Mouse (Mus musculus) urinary bladder, postnatal 10 days (tissue): ENCODE measurements around the gene Ino80b.
A peak's percentile ranks its signal among the peaks of the same experiment; 100 is the strongest.

Source experiments
- DNase-seq: peaks from one replicate; pipeline ENCODE4 v3.0.0; 2022; ENCODE audit warnings: low spot score

Ino80b gene

DNA sequence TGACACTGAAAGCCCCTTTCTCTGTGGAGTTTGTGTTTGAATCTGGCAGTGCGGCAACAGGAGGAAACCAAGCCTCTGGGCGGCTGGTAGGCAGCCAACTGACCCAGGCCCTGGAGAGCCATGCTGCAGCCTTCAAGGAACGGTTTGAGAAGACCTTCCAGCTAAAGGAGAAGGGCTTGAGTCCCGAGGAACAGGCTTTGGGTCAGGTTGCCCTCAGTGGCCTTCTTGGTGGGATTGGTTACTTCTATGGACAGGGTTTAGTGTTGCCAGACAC is 8.1 kb downstream of the Ino80b start:
- no peak for DNase-seq

DNA sequence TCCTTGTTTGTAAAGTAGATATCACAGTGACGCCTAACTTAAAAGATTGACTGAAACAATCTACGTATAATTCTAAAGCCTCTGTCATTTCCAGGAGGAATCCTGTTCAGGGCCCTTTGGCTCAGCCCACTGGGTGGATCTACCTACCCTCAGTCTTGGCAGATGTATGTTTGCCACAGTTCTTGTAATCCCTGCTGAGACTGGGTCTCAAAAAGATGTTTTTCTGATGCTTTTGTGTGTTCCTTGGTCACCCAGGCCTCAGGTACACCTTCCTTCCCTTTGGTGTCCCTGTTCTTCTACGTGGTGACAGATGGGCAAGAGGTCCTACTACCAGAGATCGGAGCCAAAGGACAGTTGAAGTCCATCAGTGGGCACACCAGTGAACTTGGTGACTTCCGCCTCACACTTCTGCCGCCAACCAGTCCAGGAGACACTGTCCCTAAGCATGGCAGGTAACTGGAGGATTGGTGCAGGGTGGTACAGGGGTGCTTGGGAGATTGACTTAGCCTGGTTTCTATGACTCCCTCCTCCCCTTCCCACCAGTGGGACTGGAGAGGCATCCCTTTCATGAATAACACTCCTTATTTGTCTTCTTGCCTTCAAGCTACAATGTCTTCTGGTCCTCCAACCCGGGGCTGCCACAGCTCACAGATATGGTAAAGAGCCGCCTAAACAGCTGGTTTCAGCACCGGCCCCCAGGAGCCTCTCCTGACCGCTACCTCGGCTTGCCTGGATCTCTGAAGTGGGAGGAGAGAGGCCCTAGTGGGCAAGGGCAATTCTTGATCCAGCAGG is 8.7 kb downstream of the Ino80b start:
- DNase-seq = no peak

DNA sequence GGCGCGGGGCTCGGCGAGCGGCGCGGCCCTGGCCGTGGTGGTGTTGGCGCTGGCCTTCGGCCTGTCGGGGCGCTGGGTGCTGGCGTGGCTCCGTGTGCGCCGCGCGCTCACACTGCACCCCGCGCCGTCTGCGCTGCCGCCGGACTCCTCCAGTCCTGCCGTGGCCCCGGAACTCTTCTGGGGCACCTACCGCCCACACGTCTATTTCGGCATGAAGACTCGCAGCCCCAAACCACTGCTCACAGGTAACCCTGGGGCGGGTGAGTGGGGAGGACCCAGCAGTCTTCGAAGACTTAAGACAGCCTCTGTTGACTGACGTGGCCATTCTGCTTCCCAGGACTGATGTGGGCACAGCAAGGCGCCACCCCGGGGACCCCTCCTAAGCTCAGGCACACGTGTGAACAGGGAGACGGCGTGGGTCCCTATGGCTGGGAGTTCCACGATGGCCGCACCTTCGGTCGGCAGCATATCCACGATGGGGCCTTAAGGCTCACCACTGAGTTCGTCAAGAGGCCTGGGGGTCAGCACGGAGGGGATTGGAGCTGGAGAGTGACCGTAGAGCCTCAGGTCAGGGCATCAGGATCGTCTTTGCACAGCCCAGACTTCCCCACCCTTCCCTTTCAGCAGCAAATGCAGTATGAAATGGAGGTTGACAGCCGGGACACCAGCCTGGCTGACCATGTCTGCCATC is 9.4 kb downstream of the Ino80b start:
- DNase-seq = no peak

DNA sequence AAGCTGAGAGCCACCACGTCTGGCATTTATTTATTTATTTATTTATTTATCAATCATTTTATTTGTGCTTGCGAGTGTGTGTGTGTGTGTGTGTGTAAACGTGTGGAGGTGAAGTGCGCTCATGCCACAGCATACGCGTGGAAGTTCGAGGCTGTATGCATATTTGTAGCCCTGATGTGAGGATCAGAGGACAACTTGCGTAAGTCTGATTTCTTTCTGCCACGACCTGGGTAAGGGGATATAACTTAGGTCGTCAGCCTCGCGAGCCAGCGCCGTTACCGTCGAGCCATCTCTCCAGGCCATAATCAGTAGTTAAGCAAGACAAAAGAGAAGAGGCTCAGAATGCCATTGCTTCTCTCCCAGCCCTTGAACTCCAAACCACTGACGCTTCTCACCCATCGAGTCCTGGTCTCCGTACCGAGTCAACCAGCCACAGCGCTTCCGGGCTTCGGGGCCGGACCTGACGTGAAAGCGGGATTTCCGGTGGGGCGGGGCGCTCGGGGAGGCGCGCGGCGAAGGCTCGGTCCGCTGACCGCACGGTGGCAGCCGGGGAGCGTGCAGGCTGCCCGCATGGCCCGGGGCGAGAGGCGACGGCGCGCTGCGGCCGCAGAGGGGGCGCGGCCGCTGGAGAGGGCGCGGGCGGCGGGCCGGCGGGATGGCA is 10.1 kb downstream of the Ino80b start, which contains the start of gene Mogs:
Gene Mogs (plus strand): TSS at position 486 of the 661 bp plus-strand sequence.
- DNase-seq = peak; percentile 80

DNA sequence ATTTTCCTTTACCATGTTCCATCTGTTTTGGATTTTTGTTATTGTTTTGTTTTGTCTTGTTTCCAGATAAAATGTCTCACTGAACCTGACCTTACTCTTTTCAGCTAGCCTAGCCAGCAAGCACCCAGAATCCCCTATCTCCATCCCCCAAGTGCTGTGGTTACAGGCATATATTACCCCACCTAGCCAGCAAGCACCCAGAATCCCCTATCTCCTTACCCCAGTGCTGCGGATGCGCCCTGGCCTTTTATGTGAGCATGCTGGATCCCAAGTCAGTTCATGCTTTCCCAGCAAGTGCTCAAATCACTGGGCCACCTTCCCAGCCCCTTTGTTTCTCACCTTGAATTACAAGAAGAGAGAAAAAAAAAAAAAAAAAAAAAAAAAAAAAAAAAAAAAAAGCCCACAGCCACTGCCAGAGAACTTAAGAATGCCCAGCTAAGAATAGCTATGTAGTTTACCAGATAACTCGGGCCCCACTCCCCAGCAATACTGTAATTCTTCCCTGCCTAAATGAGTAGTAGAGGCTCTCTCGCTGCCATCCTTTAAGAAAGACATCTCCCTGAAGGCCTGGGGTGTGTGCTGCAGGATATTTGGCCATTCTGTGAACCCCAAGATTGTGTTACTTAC is 13.6 kb downstream of the Ino80b start:
- no peak for DNase-seq

DNA sequence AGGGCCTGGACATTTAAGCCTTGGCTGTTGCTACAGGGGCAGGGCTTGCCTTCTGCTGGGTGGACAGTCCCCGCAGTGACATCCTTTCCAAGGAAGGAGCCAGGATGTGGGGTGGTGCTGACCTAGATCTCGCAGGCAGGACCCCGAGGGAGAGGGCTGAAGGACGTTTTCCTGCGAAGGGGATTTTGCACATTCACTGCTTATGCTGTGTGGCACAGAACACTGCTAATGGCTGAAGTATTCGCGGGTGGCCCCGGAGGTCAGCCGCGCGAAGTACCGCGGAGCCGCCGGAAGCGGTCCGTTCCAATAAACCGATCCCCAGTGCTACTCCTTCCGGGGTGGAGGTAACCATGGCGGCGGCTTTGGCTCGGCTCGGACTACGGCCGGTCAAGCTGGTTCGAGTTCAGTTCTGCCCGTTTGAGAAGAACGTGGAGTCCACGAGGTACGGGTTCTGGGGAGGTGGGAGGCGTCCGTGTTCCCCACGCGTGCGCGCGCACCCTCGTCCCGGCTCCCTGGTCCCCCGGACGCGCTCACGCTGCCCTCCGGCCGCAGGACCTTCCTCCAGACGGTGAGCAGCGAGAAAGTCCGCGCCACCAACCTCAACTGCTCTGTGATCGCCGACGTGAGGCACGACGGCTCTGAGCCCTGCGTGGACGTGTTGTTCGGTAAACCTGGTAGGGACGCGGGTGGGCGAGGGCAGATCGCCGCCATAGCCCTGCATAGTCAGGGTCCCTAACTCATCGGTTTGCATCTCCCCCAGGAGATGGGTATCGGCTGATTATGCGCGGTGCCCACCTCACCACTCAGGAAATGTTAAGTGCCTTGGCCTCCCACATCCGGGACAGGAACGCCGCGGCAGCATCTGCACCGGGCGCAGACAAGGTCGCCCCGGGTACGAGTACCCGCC is 16.2 kb downstream of the Ino80b start, which contains the start of gene Mrpl53:
Gene Mrpl53 (plus strand): TSS at position 279 of the 907 bp plus-strand sequence.
- peak; percentile 51 for DNase-seq

GRCm38 (mm10) chr6:83107566-83108400 is 17.4 kb downstream of the Ino80b start:
- no peak for DNase-seq

GRCm38 (mm10) chr6:83104158-83104557 is 21.1 kb downstream of the Ino80b start:
- DNase-seq = no peak

GRCm38 (mm10) chr6:83103130-83103650 is 22.0 kb downstream of the Ino80b start:
- DNase-seq = no peak

DNA sequence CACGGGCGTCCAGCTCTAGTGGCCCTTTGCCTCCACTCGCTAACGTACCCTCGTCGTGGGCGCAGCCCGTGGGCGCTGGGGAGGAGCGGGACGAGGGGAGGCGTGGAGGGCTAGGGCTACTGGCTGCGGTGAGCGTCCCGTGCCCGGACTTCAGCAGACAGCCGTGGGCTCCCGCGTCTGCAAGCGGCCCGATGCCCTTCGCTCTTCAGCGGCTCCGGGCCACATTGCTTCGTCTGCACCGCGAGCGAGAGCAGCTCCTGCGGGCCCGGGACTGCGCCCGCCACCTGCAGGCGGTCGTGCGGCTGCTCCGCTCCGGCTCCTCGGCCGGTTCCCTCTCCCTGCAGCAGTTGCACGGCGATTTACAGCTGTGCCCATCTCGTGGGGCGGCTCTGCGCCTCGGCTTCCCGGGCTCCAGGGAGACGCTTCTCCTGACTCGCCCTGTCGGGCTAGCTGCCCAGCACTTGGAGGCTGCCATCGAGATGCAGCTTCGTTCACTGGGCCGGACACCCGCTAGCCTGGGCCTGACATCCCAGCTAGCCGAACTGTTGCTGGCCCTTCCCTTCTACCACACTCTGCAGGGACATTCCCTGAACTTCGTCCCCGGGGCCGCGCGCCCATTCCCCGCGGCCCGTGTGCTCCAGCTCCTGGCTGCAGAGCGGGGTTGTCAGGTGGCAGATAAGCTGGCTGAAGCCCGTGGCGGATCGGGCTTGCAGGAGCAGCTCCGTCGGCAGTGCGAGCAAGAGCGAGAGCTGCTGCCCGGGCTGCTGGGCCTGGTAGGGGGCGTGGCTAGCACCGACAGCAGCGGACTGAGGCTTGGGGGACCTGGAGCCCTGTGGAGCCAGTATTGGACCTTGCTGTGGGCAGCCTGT is 23.3 kb downstream of the Ino80b start:
- no peak for DNase-seq

DNA sequence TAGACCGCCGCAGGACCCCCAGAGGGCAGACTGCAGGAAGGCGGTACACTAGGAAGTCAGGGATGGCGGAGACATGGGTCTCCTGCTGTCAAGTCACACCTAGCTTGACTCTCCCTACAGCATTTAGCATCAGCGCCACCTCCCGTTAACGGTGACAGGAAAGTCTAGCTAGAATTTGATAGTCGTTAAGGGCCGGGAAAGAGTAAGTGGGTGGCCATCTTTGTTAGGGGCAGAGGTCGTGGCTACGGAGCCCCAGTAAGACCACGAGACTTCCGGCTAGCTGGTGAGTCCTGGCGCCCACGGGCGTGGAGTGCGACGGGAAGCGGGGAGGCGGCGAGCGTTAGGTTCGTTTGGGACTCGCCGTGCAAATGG is 23.9 kb downstream of the Ino80b start, which contains the start of the genes Ccdc142 and Gm42688:
Gene Ccdc142 (plus strand): TSS at position 286 of the 372 bp plus-strand sequence.
Gene Gm42688 (plus strand): TSS at position 302 of the 372 bp plus-strand sequence.
- no peak for DNase-seq

DNA sequence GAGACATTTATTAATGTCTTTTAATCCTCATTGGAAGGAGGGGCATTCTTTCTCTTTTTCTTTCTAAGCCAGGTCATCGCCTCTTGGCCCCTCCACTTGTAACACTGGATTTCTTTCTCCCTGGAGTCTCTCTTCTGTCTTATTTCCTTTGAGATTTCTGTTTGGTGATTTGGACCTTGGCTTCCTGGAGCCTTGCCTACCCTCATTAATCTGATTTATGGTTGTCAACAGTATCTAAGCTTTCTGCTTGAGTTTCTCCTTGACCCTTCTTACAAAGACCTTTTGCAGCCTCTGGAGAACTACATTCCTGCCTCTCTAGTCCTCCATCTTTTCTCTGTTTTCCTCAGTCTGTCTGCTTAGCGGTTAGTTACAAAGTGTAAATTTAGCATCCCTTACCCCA is 26.8 kb downstream of the Ino80b start:
- DNase-seq = no peak

- DNase-seq = no peak
Observed at GRCm38 (mm10) chr6:83095968-83096367, 29.3 kb downstream of the Ino80b start.

GRCm38 (mm10) chr6:83092416-83093127 is 32.7 kb downstream of the Ino80b start:
- DNase-seq = no peak

- DNase-seq = no peak
Observed at GRCm38 (mm10) chr6:83087926-83088260, 37.3 kb downstream of the Ino80b start.

DNA sequence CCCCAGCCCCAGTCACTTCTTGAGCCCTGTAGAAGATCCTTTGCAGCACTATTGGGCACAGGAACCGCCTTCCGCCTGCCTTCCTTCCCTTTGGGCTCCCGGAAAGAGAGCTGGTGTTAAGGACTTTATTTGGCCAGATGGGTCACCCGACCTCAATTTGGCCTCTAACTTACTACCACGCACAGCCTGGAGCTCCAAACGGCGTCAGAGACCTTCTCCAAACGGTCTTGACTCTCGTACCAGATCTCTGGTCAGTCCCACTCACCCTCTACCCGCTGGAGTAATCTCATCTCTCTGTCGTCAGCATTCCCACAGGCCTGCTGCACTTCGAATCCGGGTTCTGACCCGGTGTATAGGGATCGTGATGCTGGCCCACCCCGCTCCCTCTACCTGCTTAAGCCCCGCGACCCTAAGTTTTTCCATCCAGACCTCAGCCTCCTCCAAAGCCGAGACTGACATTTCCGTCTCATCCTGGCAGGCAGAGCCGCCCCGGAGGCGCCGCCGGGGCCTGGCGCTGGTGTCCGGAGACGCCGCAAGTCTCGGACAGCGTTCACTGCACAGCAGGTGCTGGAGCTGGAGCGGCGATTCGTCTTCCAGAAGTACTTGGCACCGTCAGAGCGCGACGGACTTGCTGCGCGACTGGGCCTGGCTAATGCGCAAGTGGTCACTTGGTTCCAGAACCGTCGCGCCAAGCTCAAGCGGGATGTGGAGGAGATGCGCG is 37.9 kb downstream of the Ino80b start:
- DNase-seq = no peak

GRCm38 (mm10) chr6:83086121-83087035 is 38.9 kb downstream of the Ino80b start, which contains the start of gene Lbx2:
TSS of gene Lbx2 (plus strand) at chr6:83086367.
- DNase-seq = no peak
